Mouse (Mus musculus): ENCODE results near the gene Pdss2. TPM values are rescaled to one million over a fixed set of nuclear protein-coding genes. Genes with fewer than 3 reads are reported as not detected.
A peak's percentile ranks its signal among the peaks of the same experiment; 100 is the strongest.

Gene Pdss2
- polyA plus RNA-seq, 1 experiment from 2014 or later: 16.2 TPM

DNA sequence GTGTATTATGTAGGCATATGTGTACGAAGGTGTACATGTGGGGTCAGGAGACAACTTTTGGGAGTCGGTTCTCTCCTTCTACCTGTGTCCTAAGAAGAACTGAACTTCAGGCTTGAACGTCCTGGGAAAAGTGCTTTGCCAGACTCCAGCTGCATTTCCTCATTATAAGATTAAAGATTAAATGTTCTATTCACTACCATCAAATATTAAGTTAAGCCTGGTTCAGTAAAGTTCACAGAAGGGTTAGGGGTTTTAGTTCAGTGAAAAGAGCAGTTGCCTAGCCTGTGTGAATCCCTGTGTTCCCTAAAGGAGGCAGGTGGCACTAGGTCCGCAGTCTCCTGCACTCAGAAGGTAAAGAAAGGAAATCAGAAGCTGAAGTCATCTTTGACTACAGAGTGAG, 213.0 kb downstream of the Pdss2 start:
- H3K9me3 ChIP-seq (ENCODE audit: control insufficient read depth, low read length): no peaks in the 10 kb centered on the region
- ATAC-seq (replicated peaks; ENCODE audit: low FRiP score) (no peak), DNase-seq (ENCODE audit: low spot score) (no peak)
- H3K27ac ChIP-seq (ENCODE audit: low read depth, low read length): no peak overlapping the region
- H3K4me3 ChIP-seq (ENCODE audit: low read depth, low read length): no peak overlapping the region
- no peaks in the 10 kb centered on the region; the same call in 1 of the 2 replicates for H3K36me3 ChIP-seq (ENCODE audit: control insufficient read depth, insufficient read depth, low read length)
- no peaks in the 10 kb centered on the region for H3K27me3 ChIP-seq (replicated peaks; ENCODE audit: control insufficient read depth, insufficient read depth, low read length)
- H3K4me2 ChIP-seq: no peak overlapping the region
- WGBS: 90% methylated on average over 4 of the region's 4 CpGs
- no peaks in the 10 kb centered on the region; the same call in 1 of the 2 replicates for H3K4me1 ChIP-seq (replicated peaks; ENCODE audit: control insufficient read depth, insufficient read depth, low read length)
- no peak overlapping the region for H3K9ac ChIP-seq (ENCODE audit: low read depth, low read length)

DNA sequence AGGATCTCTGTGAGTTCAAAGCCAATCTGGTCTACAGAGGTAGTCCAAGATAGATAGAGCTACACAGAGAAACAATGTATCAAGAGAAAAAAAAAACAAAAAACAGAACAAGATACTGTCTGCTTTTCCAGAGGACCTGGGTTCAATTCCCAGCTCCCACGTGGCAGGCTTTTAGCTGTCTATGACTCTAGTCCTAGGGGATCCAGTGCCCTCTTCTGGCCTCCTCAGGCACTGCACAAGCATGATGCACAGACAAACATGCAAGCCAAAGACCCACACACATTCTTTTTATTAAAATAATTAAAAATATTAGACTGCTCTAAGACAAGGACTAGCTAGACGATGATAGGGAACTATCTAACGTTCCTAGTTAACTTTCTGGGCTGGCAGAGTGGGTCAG, 214.5 kb downstream of the Pdss2 start:
- H3K9ac ChIP-seq (ENCODE audit: low read depth, low read length): no peak overlapping the region
- DNase-seq (ENCODE audit: low spot score): no peak
- peaks cover 2% of the 10 kb centered on the region; the same call in 1 of the 2 replicates for H3K4me1 ChIP-seq (replicated peaks; ENCODE audit: control insufficient read depth, insufficient read depth, low read length)
- H3K4me3 ChIP-seq (ENCODE audit: low read depth, low read length): no peak overlapping the region
- no peak for ATAC-seq (replicated peaks; ENCODE audit: low FRiP score)
- no peaks in the 10 kb centered on the region for H3K27me3 ChIP-seq (replicated peaks; ENCODE audit: control insufficient read depth, insufficient read depth, low read length)
- no peak overlapping the region for H3K4me2 ChIP-seq
- H3K36me3 ChIP-seq (ENCODE audit: control insufficient read depth, insufficient read depth, low read length): no peaks in the 10 kb centered on the region; the same call in 1 of the 2 replicates
- no peaks in the 10 kb centered on the region for H3K9me3 ChIP-seq (ENCODE audit: control insufficient read depth, low read length)
- no peak overlapping the region for H3K27ac ChIP-seq (ENCODE audit: low read depth, low read length)
- WGBS: 84% methylated on average over 3 of the region's 3 CpGs

DNA sequence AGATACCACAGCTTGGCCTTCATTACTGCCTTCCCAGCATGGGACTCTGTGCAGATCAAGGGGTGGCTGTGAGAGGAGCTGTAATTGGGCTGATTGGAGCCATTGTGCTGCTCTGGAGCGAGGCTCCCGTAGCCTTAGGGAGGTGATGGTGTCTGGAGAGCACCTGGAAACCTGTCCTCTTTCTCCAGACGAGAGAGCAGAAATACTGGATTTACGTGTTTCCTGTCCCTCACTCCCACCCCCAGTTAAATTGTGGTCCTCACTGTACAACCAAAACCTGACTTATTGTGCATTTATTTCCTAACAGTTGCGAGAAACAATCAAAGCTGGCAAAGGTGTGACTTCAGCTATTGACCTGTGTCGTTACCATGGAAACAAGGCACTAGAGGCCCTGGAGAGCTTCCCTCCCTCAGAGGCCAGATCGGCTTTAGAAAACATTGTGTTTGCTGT, 218.2 kb downstream of the Pdss2 start:
- Histone ChIP-seq H3K27ac (ENCODE audit: low read depth, low read length) (no peak overlapping the region), H3K9ac (ENCODE audit: low read depth, low read length) (no peak overlapping the region), H3K27me3 (replicated peaks; ENCODE audit: control insufficient read depth, insufficient read depth, low read length) (no peaks in the 10 kb centered on the region), H3K4me1 (replicated peaks; ENCODE audit: control insufficient read depth, insufficient read depth, low read length) (peaks cover 2% of the 10 kb centered on the region; the same call in 1 of the 2 replicates), H3K4me3 (ENCODE audit: low read depth, low read length) (no peak overlapping the region), H3K4me2 (no peak overlapping the region), H3K36me3 (ENCODE audit: control insufficient read depth, insufficient read depth, low read length) (no peaks in the 10 kb centered on the region), H3K9me3 (ENCODE audit: control insufficient read depth, low read length) (no peaks in the 10 kb centered on the region)
- 55% methylated on average over 7 of the region's 7 CpGs for WGBS
- ATAC-seq (replicated peaks; ENCODE audit: low FRiP score): no peak
- DNase-seq (ENCODE audit: low spot score): no peak

DNA sequence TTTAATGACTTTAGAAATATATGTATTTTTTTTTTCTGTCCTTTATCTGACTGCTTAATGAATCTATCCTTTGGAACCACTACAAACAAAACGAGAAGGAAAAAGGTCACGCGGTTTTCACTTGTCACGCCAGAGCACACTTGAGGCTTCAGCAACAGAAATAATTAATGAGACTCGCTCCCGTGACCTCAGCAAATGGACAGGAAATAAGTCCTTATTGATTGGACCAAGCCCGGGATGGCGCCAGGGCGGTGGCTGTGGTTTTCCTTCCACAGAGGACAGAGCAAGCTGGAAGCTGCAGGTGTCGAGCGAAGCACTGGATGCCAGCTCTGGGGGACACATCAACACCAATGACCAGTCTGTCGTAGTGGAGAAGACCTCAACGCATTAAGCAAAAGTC, 218.8 kb downstream of the Pdss2 start:
- no peak for DNase-seq (ENCODE audit: low spot score)
- H3K4me1 ChIP-seq (replicated peaks; ENCODE audit: control insufficient read depth, insufficient read depth, low read length): peaks cover 2% of the 10 kb centered on the region; the same call in 1 of the 2 replicates

DNA sequence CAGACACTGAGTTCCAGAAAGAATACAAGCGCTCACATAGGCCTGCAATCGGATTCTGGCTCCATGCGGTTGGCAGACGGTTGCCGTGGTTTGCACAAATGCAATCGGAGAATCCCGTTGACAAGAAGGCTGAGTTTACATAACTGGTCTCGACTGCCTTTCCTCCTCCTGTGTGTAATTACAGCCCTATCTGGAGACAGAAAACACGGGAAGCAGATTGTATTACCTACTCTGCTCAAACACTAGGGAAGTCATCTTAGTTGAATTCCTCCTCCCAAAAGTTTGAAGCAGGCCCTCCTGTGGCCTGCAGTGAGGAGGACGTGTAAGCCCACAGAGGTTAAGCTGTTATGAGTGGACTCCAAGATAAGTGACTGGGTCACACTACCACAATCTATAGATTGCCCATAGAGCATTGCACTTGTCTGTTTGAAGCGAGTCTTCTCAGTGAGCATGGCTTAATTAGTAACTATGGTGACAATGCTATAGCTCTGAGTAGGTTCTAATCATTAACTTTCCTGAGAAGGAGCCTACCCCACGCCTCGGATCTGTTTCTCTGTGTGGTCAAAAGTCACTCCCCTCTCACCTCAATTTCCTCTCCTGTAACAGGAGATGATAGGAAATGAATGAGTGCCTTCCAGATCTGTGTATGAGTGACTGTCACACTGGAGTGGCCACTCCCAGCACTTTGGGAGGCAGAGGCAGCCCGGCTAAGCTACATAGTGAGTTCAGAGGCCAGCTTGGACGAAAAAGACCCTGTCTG, 219.9 kb downstream of the Pdss2 start:
- Histone ChIP-seq H3K9me3 (ENCODE audit: control insufficient read depth, low read length) (no peaks in the 10 kb centered on the region), H3K4me2 (no peak overlapping the region), H3K4me1 (replicated peaks; ENCODE audit: control insufficient read depth, insufficient read depth, low read length) (peaks cover 2% of the 10 kb centered on the region; the same call in 1 of the 2 replicates), H3K27ac (ENCODE audit: low read depth, low read length) (peak overlapping the region; percentile 71), H3K4me3 (ENCODE audit: low read depth, low read length) (no peak overlapping the region), H3K27me3 (replicated peaks; ENCODE audit: control insufficient read depth, insufficient read depth, low read length) (no peaks in the 10 kb centered on the region), H3K36me3 (ENCODE audit: control insufficient read depth, insufficient read depth, low read length) (no peaks in the 10 kb centered on the region), H3K9ac (ENCODE audit: low read depth, low read length) (no peak overlapping the region)
- DNase-seq (ENCODE audit: low spot score): no peak
- WGBS: 68% methylated on average over 15 of the region's 15 CpGs
- peak; percentile 58 for ATAC-seq (replicated peaks; ENCODE audit: low FRiP score)

More for the DNA sequence above, 218.8 kb downstream of the Pdss2 start:
- no peaks in the 10 kb centered on the region for H3K27me3 ChIP-seq (replicated peaks; ENCODE audit: control insufficient read depth, insufficient read depth, low read length)
- no peak overlapping the region for H3K4me3 ChIP-seq (ENCODE audit: low read depth, low read length)
- ATAC-seq (replicated peaks; ENCODE audit: low FRiP score): no peak
- no peaks in the 10 kb centered on the region for H3K36me3 ChIP-seq (ENCODE audit: control insufficient read depth, insufficient read depth, low read length)
- no peak overlapping the region for H3K9ac ChIP-seq (ENCODE audit: low read depth, low read length)
- no peaks in the 10 kb centered on the region for H3K9me3 ChIP-seq (ENCODE audit: control insufficient read depth, low read length)
- peak overlapping the region; percentile 19; the same call in 1 of the 2 replicates for H3K27ac ChIP-seq (ENCODE audit: low read depth, low read length)
- H3K4me2 ChIP-seq: no peak overlapping the region
- 54% methylated on average over 13 of the region's 13 CpGs for WGBS

DNA sequence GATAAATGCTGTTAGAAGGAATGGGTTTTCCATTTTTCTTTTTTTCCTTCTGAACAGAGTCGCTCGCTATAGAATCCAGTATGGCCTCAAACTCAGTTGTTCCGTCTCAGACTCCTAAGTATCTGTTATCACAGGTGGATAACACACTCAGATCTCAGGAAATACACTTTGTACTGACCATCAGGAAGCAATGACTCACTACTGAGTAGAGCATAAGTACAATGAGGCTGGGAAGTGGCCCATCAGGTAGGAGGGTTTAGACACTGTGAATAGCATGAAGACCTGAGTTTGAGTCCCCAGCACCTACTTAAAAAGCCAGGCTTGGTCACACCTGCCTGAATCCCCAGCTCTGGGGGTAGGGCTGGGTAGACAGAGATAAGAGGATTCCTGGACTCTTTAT, 227.4 kb downstream of the Pdss2 start:
- Histone ChIP-seq H3K9me3 (ENCODE audit: control insufficient read depth, low read length) (no peaks in the 10 kb centered on the region), H3K4me2 (no peak overlapping the region), H3K36me3 (ENCODE audit: control insufficient read depth, insufficient read depth, low read length) (no peaks in the 10 kb centered on the region), H3K27me3 (replicated peaks; ENCODE audit: control insufficient read depth, insufficient read depth, low read length) (no peaks in the 10 kb centered on the region), H3K27ac (ENCODE audit: low read depth, low read length) (no peak overlapping the region), H3K9ac (ENCODE audit: low read depth, low read length) (no peak overlapping the region), H3K4me3 (ENCODE audit: low read depth, low read length) (no peak overlapping the region), H3K4me1 (replicated peaks; ENCODE audit: control insufficient read depth, insufficient read depth, low read length) (peaks cover 5% of the 10 kb centered on the region)
- DNase-seq (ENCODE audit: low spot score) (no peak), ATAC-seq (replicated peaks; ENCODE audit: low FRiP score) (no peak)
- 92% methylated on average over 3 of the region's 3 CpGs for WGBS

DNA sequence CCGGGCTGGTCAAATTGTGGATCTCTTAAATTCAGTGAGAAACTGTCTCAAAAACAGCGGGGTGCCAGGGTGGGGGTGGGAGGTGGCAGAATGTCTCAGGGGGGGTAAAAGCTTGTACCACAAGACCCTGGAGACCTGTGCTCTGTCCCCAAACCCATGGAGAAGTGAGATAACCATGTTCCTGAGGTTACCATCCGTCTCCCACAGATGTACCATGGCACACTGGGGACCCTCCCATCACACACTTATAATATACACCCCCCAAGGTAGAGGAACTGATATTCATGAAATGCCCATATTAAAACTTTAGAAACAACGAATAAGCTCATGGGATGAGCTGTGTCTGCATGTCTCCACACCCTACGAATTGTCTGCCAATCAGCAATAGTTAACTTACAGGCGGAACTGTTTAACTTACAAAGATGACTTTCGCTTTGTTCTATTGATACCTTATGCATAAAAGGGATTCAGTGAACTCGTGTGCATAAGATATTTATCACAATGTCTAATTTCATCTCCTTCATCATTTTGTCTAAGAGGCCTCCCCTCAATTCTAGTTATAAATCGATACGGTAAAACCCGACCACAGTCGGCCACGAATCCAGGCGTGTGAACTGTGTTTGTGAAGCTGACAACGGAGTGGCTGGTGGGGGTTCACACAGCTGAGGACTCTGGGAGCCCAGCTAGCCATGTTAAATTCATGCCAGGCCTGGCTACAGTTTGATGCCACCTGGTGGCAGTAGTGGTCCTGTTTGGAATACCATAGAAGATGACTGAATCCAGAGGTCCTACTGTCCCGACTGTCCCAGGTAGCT, 230.8 kb downstream of the Pdss2 start:
- Histone ChIP-seq H3K4me3 (ENCODE audit: low read depth, low read length) (peak overlapping the region; percentile 31), H3K9me3 (ENCODE audit: control insufficient read depth, low read length) (no peaks in the 10 kb centered on the region), H3K9ac (ENCODE audit: low read depth, low read length) (0 out of 2 replicates have a peak overlapping the region, but pooled peaks have one; percentile 16), H3K4me1 (replicated peaks; ENCODE audit: control insufficient read depth, insufficient read depth, low read length) (peaks cover 5% of the 10 kb centered on the region), H3K36me3 (ENCODE audit: control insufficient read depth, insufficient read depth, low read length) (no peaks in the 10 kb centered on the region), H3K27me3 (replicated peaks; ENCODE audit: control insufficient read depth, insufficient read depth, low read length) (no peaks in the 10 kb centered on the region), H3K4me2 (peak overlapping the region; percentile 61), H3K27ac (ENCODE audit: low read depth, low read length) (no peak overlapping the region)
- peak; percentile 74 for ATAC-seq (replicated peaks; ENCODE audit: low FRiP score)
- DNase-seq (ENCODE audit: low spot score): peak; percentile 60
- 24% methylated on average over 16 of the region's 16 CpGs for WGBS

DNA sequence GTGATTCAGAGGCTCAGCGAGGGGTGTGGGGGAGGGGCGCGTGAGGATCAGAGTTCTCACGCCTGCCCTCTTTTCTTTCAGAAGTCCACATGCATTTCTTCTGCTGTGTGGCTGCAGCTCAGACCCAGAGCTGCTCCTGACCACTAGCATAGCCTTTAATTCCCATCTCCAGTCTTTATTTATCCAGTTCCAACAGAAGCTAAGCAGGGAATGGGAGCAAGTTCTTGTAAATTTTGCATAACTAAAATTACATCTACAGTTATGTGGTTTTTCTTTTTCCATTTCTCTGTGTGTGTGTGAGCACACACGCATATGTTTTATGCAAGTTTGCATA, 231.3 kb downstream of the Pdss2 start:
- ATAC-seq (replicated peaks; ENCODE audit: low FRiP score) (no peak), DNase-seq (ENCODE audit: low spot score) (no peak)
- H3K9ac ChIP-seq (ENCODE audit: low read depth, low read length): no peak overlapping the region
- peaks cover 5% of the 10 kb centered on the region for H3K4me1 ChIP-seq (replicated peaks; ENCODE audit: control insufficient read depth, insufficient read depth, low read length)
- H3K27me3 ChIP-seq (replicated peaks; ENCODE audit: control insufficient read depth, insufficient read depth, low read length): no peaks in the 10 kb centered on the region
- no peak overlapping the region for H3K27ac ChIP-seq (ENCODE audit: low read depth, low read length)
- no peaks in the 10 kb centered on the region for H3K9me3 ChIP-seq (ENCODE audit: control insufficient read depth, low read length)
- no peak overlapping the region for H3K4me3 ChIP-seq (ENCODE audit: low read depth, low read length)
- WGBS: 20% methylated on average over 5 of the region's 5 CpGs
- H3K4me2 ChIP-seq: peak overlapping the region; percentile 61
- no peaks in the 10 kb centered on the region for H3K36me3 ChIP-seq (ENCODE audit: control insufficient read depth, insufficient read depth, low read length)
